Mouse (Mus musculus) neural tube, embryonic 11.5 days (tissue): ENCODE results near the gene Tm9sf4. TPM values are rescaled to one million over a fixed set of nuclear protein-coding genes. Genes with fewer than 3 reads are reported as not detected.

Experiments
- ATAC-seq: fragments of 200-750 bp; cut with Nextera tagmentation; 2 replicates; pipeline ENCODE4 v1.8.0; 2017; ENCODE audit warnings: moderate number of reproducible peaks, mild to moderate bottlenecking, moderate TSS enrichment, moderate library complexity; ENCODE audit not compliant: insufficient read depth, low FRiP score, low TSS enrichment
- DNase-seq: peaks from one replicate; pipeline ENCODE4 v3.0.0-alpha.2; 2015; ENCODE audit warnings: low spot score
- H3K27ac ChIP-seq: fragments of 300-500 bp; sonication (generic); 2 replicates; pipeline ENCODE4 v1.5.1; 2014; ENCODE audit warnings: low read depth, mild to moderate bottlenecking, low read length
- H3K27me3 ChIP-seq: fragments of 300-500 bp; sonication (generic); 2 replicates; pipeline ENCODE4 v1.6.1; 2014; ENCODE audit warnings: mild to moderate bottlenecking, low read length, mixed read lengths; ENCODE audit not compliant: control insufficient read depth, insufficient read depth
- H3K36me3 ChIP-seq: fragments of 300-500 bp; sonication (generic); 2 replicates; pipeline ENCODE4 v1.6.1; 2014; ENCODE audit warnings: mild to moderate bottlenecking, low read length, moderate library complexity, mixed read lengths; ENCODE audit not compliant: control insufficient read depth, insufficient read depth
- H3K4me1 ChIP-seq: fragments of 300-500 bp; sonication (generic); 2 replicates; pipeline ENCODE4 v1.6.1; 2014; ENCODE audit warnings: low read length, mixed read lengths; ENCODE audit not compliant: control insufficient read depth, insufficient read depth
- H3K4me2 ChIP-seq: fragments of 300-500 bp; sonication (generic); 2 replicates; pipeline ENCODE4 v1.6.1; 2014; ENCODE audit warnings: low read depth, mild to moderate bottlenecking, moderate library complexity
- H3K4me3 ChIP-seq: fragments of 300-500 bp; sonication (generic); 2 replicates; pipeline ENCODE4 v1.5.1; 2014; ENCODE audit warnings: low read depth, low read length
- H3K9ac ChIP-seq: fragments of 300-500 bp; sonication (generic); 2 replicates; pipeline ENCODE4 v1.6.1; 2014; ENCODE audit warnings: mild to moderate bottlenecking, low read length
- H3K9me3 ChIP-seq: fragments of 300-500 bp; sonication (generic); 2 replicates; pipeline ENCODE4 v1.6.1; 2016; ENCODE audit warnings: low read length; ENCODE audit not compliant: control insufficient read depth
- WGBS: fragments of 180-500 bp; shearing (Covaris S2); extraction: QIAGEN DNeasy Blood & Tissue Kit; methylation state at CpG from one replicate; pipeline ENCODE4 v1.1.7; 2014; 5-methylcytosine and 5-hydroxymethylcytosine counted together
- polyA plus RNA-seq: library from polyadenylated mRNA; unstranded; fragments of >200 nt; fragmentation: Nextera tagmentation; extraction: Ambion mirVana; gene quantifications from 2 replicates; pipeline ENCODE4 v1.2.1, GENCODE M21; 2014

Gene Tm9sf4
- polyA plus RNA-seq, 1 experiment from 2014 or later = 83.3 TPM

- Histone ChIP-seq H3K36me3 (peaks cover 29% of the 10 kb centered on the region), H3K27me3 (no peaks in the 10 kb centered on the region), H3K4me2 (no peak overlapping the region), H3K4me1 (0 out of 2 replicates have a peak, but pooled peaks cover 2% of the 10 kb centered on the region), H3K27ac (no peak overlapping the region), H3K9me3 (no peaks in the 10 kb centered on the region), H3K9ac (no peak overlapping the region), H3K4me3 (no peak overlapping the region)
- 87% methylated on average over 4 of the region's 4 CpGs for WGBS
- no peak for ATAC-seq
- DNase-seq = no peak
Measured at GRCm38 (mm10) chr2:153227959-153228358, 66.9 kb downstream of the Tm9sf4 start.

GRCm38 (mm10) chr2:153228523-153228922, 67.4 kb downstream of the Tm9sf4 start:
- ATAC-seq (no peak), DNase-seq (no peak)
- H3K4me1 ChIP-seq = 0 out of 2 replicates have a peak, but pooled peaks cover 2% of the 10 kb centered on the region
- no peaks in the 10 kb centered on the region for H3K27me3 ChIP-seq
- H3K4me3 ChIP-seq = no peak overlapping the region
- 89% methylated on average over 5 of the region's 5 CpGs for WGBS
- no peak overlapping the region for H3K4me2 ChIP-seq
- no peak overlapping the region for H3K27ac ChIP-seq
- H3K36me3 ChIP-seq = peaks cover 29% of the 10 kb centered on the region
- no peak overlapping the region for H3K9ac ChIP-seq
- H3K9me3 ChIP-seq = no peaks in the 10 kb centered on the region

- Histone ChIP-seq H3K4me2 (no peak overlapping the region), H3K27me3 (no peaks in the 10 kb centered on the region), H3K9me3 (no peaks in the 10 kb centered on the region), H3K9ac (no peak overlapping the region), H3K4me3 (no peak overlapping the region), H3K36me3 (peaks cover 18% of the 10 kb centered on the region), H3K4me1 (peaks cover 9% of the 10 kb centered on the region), H3K27ac (no peak overlapping the region)
- ATAC-seq = no peak
- DNase-seq = no peak
- 84% methylated on average over 4 of the region's 4 CpGs for WGBS
Measured at GRCm38 (mm10) chr2:153237193-153237592, 76.1 kb downstream of the Tm9sf4 start.

- H3K36me3 ChIP-seq = peaks cover 15% of the 10 kb centered on the region
- no peak overlapping the region for H3K9ac ChIP-seq
- H3K27me3 ChIP-seq = no peaks in the 10 kb centered on the region
- ATAC-seq = no peak
- H3K27ac ChIP-seq = no peak overlapping the region
- no peak overlapping the region for H3K4me2 ChIP-seq
- no peak for DNase-seq
- no peaks in the 10 kb centered on the region for H3K9me3 ChIP-seq
- WGBS = 83% methylated on average over 4 of the region's 4 CpGs
- H3K4me1 ChIP-seq = peaks cover 11% of the 10 kb centered on the region
- no peak overlapping the region for H3K4me3 ChIP-seq
Measured at GRCm38 (mm10) chr2:153237891-153238290, 76.8 kb downstream of the Tm9sf4 start.

- Histone ChIP-seq H3K4me1 (peaks cover 11% of the 10 kb centered on the region), H3K36me3 (peaks cover 15% of the 10 kb centered on the region), H3K4me3 (no peak overlapping the region), H3K27ac (no peak overlapping the region), H3K9me3 (no peaks in the 10 kb centered on the region), H3K4me2 (no peak overlapping the region), H3K27me3 (no peaks in the 10 kb centered on the region), H3K9ac (no peak overlapping the region)
- ATAC-seq = no peak
- DNase-seq = no peak
- WGBS = 85% methylated on average over 2 of the region's 2 CpGs
Measured at GRCm38 (mm10) chr2:153238406-153238805, 77.3 kb downstream of the Tm9sf4 start.

- no peaks in the 10 kb centered on the region for H3K27me3 ChIP-seq
- WGBS = 70% methylated on average over 7 of the region's 7 CpGs
- no peak overlapping the region for H3K27ac ChIP-seq
- H3K36me3 ChIP-seq = peaks cover 12% of the 10 kb centered on the region
- peak overlapping the region; percentile 98 for H3K4me3 ChIP-seq
- peak overlapping the region; percentile 79 for H3K4me2 ChIP-seq
- ATAC-seq (no peak), DNase-seq (no peak)
- no peaks in the 10 kb centered on the region for H3K9me3 ChIP-seq
- H3K4me1 ChIP-seq = peaks cover 11% of the 10 kb centered on the region
- H3K9ac ChIP-seq = peak overlapping the region; percentile 98
Measured at GRCm38 (mm10) chr2:153239021-153239859, 78.1 kb downstream of the Tm9sf4 start.

- H3K9ac ChIP-seq = peak overlapping the region; percentile 98
- 9% methylated on average over 15 of the region's 22 CpGs for WGBS
- peak overlapping the region; percentile 98 for H3K4me3 ChIP-seq
- no peak for ATAC-seq
- no peaks in the 10 kb centered on the region for H3K27me3 ChIP-seq
- H3K4me2 ChIP-seq = peak overlapping the region; percentile 79
- H3K4me1 ChIP-seq = peaks cover 11% of the 10 kb centered on the region
- H3K27ac ChIP-seq = no peak overlapping the region
- 0 out of 2 replicates have a peak, but pooled peaks cover 7% of the 10 kb centered on the region for H3K36me3 ChIP-seq
- DNase-seq = peak; percentile 15
- no peaks in the 10 kb centered on the region for H3K9me3 ChIP-seq
Measured at GRCm38 (mm10) chr2:153239860-153240480, 78.9 kb downstream of the Tm9sf4 start.

GRCm38 (mm10) chr2:153240701-153241235, 79.7 kb downstream of the Tm9sf4 start:
- Histone ChIP-seq H3K27me3 (no peaks in the 10 kb centered on the region), H3K36me3 (0 out of 2 replicates have a peak, but pooled peaks cover 2% of the 10 kb centered on the region), H3K9ac (peak overlapping the region; percentile 98), H3K9me3 (no peaks in the 10 kb centered on the region), H3K27ac (peak overlapping the region; percentile 88), H3K4me2 (peak overlapping the region; percentile 79), H3K4me1 (peaks cover 11% of the 10 kb centered on the region), H3K4me3 (peak overlapping the region; percentile 98)
- ATAC-seq = peak; percentile 70; the same call in 1 of the 2 replicates
- peak; percentile 34 for DNase-seq
- WGBS = under 1% methylated on average over 22 of the region's 33 CpGs
